Mouse (Mus musculus): ENCODE results near the gene Tuft1. TPM values are rescaled to one million over a fixed set of nuclear protein-coding genes. Genes with fewer than 3 reads are reported as not detected.

Tuft1 gene
- polyA plus RNA-seq, 1 experiment, result 3.2 TPM

GRCm38 (mm10) chr3:94564356-94565010 lies 94.2 kb downstream of the Tuft1 start:
- Histone ChIP-seq H3K27ac (ENCODE audit: insufficient read depth, low read length) (peak overlapping the region; percentile 91), H3K4me3 (ENCODE audit: insufficient read depth, low read length) (no peak overlapping the region), H3K4me1 (ENCODE audit: control insufficient read depth, insufficient read depth, low read length) (peaks cover 12% of the 10 kb centered on the region)
- TF ChIP-seq CTCF (IDR thresholded peaks at IDR 0.05; ENCODE audit: borderline replicate concordance, insufficient read depth, low read length) (no peak), POLR2A (IDR thresholded peaks at IDR 0.05; ENCODE audit: low read depth, low read length) (no peak)

GRCm38 (mm10) chr3:94563163-94563562 lies 95.5 kb downstream of the Tuft1 start:
- TF ChIP-seq POLR2A (IDR thresholded peaks at IDR 0.05; ENCODE audit: low read depth, low read length) (no peak), CTCF (IDR thresholded peaks at IDR 0.05; ENCODE audit: borderline replicate concordance, insufficient read depth, low read length) (no peak)
- Histone ChIP-seq H3K27ac (ENCODE audit: insufficient read depth, low read length) (no peak overlapping the region), H3K4me3 (ENCODE audit: insufficient read depth, low read length) (no peak overlapping the region), H3K4me1 (ENCODE audit: control insufficient read depth, insufficient read depth, low read length) (peaks cover 12% of the 10 kb centered on the region)

Other genes starting within 250 kb of the Tuft1 start
- gene Tdrkh, start 245.6 kb downstream of the Tuft1 start, polyA plus RNA-seq (2011; ENCODE audit: insufficient read length, low read depth, missing spikeins), result 9.0 and 14.1 TPM in 2 replicates
- gene Mrpl9, start 215.6 kb downstream of the Tuft1 start, polyA plus RNA-seq (2011; ENCODE audit: insufficient read length, low read depth, missing spikeins), result 28.6 and 31.1 TPM in 2 replicates
- gene Oaz3, start 215.0 kb downstream of the Tuft1 start, polyA plus RNA-seq (2011; ENCODE audit: insufficient read length, low read depth, missing spikeins), result not detected in 2 replicates
- gene Celf3, start 180.6 kb downstream of the Tuft1 start, polyA plus RNA-seq (2011; ENCODE audit: insufficient read length, low read depth, missing spikeins), result not detected in 2 replicates
- 2.7 and 3.2 TPM in 2 replicates for gene Riiad1, start 178.5 kb downstream of the Tuft1 start, polyA plus RNA-seq (2011; ENCODE audit: insufficient read length, low read depth, missing spikeins)
- gene Snx27, start 76.2 kb downstream of the Tuft1 start, polyA plus RNA-seq (2011; ENCODE audit: insufficient read length, low read depth, missing spikeins), result 33.2 and 41.1 TPM in 2 replicates
- gene Gm10972, start 15.8 kb downstream of the Tuft1 start, polyA plus RNA-seq (2011; ENCODE audit: insufficient read length, low read depth, missing spikeins), result not detected in 2 replicates
- not detected in 2 replicates for gene Selenbp2, start 34.7 kb upstream of the Tuft1 start, polyA plus RNA-seq (2011; ENCODE audit: insufficient read length, low read depth, missing spikeins)
- 0.17 TPM in 1 of 2 replicates, not detected in the other for gene Cgn, start 127.6 kb upstream of the Tuft1 start, polyA plus RNA-seq (2011; ENCODE audit: insufficient read length, low read depth, missing spikeins)
- gene Pogz, start 178.7 kb upstream of the Tuft1 start, polyA plus RNA-seq (2011; ENCODE audit: insufficient read length, low read depth, missing spikeins), result 34.7 and 41.6 TPM in 2 replicates
- 236 and 256 TPM in 2 replicates for gene Psmb4, start 228.1 kb upstream of the Tuft1 start, polyA plus RNA-seq (2011; ENCODE audit: insufficient read length, low read depth, missing spikeins)

All from embryonic fibroblast, embryonic 13.5 days (primary cell).